Mouse (Mus musculus) ES-CJ7 (cell line): ENCODE results near the gene Oip5.
"Not testable (repeated sequence)": the region's sequence is repeated elsewhere in the genome, so short reads cannot be mapped to it uniquely, and the experiment has no call there.

Source experiments
- DNase-seq: peaks from one replicate; pipeline ENCODE4 v3.0.0; 2011; ENCODE audit warnings: low read depth, low spot score

Oip5 gene

GRCm38 (mm10) chr2:119618199-119618982 lies at the start of gene Oip5, which contains the start of gene Nusap1:
Gene Oip5 (minus strand): TSS chr2:119618469.
Gene Nusap1 (plus strand): TSS chr2:119618298.
- DNase-seq, result peak; percentile 100

- not testable (repeated sequence) for DNase-seq
These were observed 47.5 kb upstream of the Oip5 start for GRCm38 (mm10) chr2:119665744-119666143.

GRCm38 (mm10) chr2:119662220-119663182 lies 44.2 kb upstream of the Oip5 start, which contains the start of gene Ndufaf1:
Gene Ndufaf1 (minus strand): TSS chr2:119662827.
- peak; percentile 93 for DNase-seq

- no peak for DNase-seq
These were observed 26.0 kb upstream of the Oip5 start for GRCm38 (mm10) chr2:119644254-119644653.

GRCm38 (mm10) chr2:119641214-119641912 lies 23.1 kb upstream of the Oip5 start:
- DNase-seq, result no peak

- peak; percentile 47 for DNase-seq
These were observed 18.5 kb upstream of the Oip5 start for GRCm38 (mm10) chr2:119636781-119637180.

GRCm38 (mm10) chr2:119621302-119621701 lies 3.0 kb upstream of the Oip5 start:
- DNase-seq, result no peak

GRCm38 (mm10) chr2:119619002-119619401 lies 733 bp upstream of the Oip5 start:
- not testable (repeated sequence) for DNase-seq

GRCm38 (mm10) chr2:119617841-119618198 lies 449 bp downstream of the Oip5 start:
- DNase-seq, result no peak

- no peak for DNase-seq
These were observed 11.2 kb downstream of the Oip5 start for GRCm38 (mm10) chr2:119607023-119607422.

GRCm38 (mm10) chr2:119605361-119605973 lies 12.8 kb downstream of the Oip5 start:
- DNase-seq, result no peak

GRCm38 (mm10) chr2:119603909-119604308 lies 14.4 kb downstream of the Oip5 start:
- DNase-seq, result no peak

GRCm38 (mm10) chr2:119602488-119602887 lies 15.8 kb downstream of the Oip5 start:
- no peak for DNase-seq

GRCm38 (mm10) chr2:119601575-119601974 lies 16.7 kb downstream of the Oip5 start:
- peak; percentile 32 for DNase-seq

- DNase-seq, result no peak
These were observed 17.2 kb downstream of the Oip5 start for GRCm38 (mm10) chr2:119601027-119601426.

GRCm38 (mm10) chr2:119596781-119597330 lies 21.4 kb downstream of the Oip5 start:
- no peak for DNase-seq

GRCm38 (mm10) chr2:119595308-119595707 lies 23.0 kb downstream of the Oip5 start:
- DNase-seq, result no peak

GRCm38 (mm10) chr2:119594113-119594981 lies 23.9 kb downstream of the Oip5 start:
- peak; percentile 97 for DNase-seq

- DNase-seq, result no peak
These were observed 24.5 kb downstream of the Oip5 start for GRCm38 (mm10) chr2:119593765-119594112.

GRCm38 (mm10) chr2:119591247-119591646 lies 27.0 kb downstream of the Oip5 start:
- DNase-seq, result peak; percentile 26
